Mouse (Mus musculus): Measurements from ENCODE around the gene Ssr2.
"Not testable (repeated sequence)": the region's sequence is repeated elsewhere in the genome, so short reads cannot be mapped to it uniquely, and the experiment has no call there.

The Ssr2 gene

DNA sequence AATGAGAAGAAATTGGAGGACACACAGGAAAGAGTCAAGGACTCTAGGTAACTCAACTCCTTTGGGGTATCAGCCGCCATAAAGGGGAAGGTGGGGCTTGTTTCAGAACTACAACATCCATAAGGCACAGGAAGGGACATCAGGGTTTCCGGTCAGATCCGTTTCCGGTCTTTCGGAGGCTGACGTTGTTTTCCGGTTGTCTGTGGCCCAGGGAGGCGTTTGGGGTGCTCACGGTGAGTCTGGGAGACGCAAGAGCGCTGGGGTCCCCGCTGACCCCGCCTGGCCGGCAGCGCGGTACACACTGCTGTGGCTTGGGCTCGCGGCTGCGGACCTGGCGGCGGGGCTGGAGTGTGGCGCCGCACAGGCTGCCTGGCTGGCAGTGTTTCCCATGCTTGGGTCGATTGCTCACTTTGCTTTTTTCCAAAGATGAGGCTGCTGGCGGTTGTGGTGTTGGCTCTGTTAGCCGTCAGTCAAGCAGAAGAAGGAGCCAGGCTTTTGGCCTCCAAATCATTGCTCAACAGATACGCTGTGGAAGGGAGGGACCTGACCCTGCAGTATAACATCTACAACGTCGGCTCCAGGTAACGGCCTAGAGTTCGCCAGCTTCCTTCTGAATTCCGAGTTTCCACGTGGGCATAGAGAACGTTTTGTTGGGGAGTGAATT lies 3.9 kb downstream of the Ssr2 start:
- in situ Hi-C loops (cut with MboI; ENCODE audit: low pct_unique_long_range_greater_than_20kb in 1 of 2, low sequenced_read_pairs in 2 of 2, unreplicated experiment in 1 of 2): no loop called here

DNA sequence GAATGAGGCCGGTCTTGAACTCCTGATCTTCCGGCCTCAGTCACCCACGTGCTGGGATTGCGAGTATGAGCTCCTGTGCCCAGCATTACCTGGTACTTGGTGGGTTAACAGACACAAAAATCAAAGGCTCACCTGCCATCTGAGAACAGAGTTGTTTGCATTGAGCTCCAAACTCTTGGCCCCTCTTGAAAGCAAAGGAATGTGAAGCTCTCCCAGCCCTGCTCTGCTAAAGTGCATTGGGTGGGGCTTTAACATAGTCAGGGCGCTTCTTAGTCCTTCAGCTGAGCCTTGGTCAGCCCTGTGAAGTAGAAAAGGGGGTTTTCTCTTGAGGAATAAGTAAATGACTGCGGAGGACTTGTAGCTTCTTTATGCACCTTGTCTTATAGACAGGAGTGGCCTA lies 10.1 kb downstream of the Ssr2 start:
- in situ Hi-C loops (cut with MboI; ENCODE audit: low pct_unique_long_range_greater_than_20kb in 1 of 2, low sequenced_read_pairs in 2 of 2, unreplicated experiment in 1 of 2): no loop called here

DNA sequence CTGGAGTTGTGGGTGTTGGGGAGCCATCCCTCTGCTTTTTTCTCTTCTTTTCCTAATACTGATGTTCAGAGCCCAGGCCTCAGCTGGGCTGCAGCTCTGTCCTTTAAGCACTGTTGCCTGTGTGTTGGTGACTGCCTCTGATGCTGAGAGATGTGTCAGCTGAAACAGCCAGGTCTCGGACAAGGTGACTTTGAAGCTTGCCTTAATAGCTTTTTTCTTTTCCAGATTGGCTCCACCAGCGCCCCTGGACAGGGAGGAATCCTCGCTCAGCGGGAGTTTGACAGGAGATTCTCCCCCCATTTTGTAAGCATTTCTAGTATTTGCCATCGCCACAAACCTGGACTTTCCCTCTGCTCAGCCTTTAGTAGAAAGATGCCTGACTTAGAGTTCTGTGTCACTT lies 11.0 kb downstream of the Ssr2 start:
- in situ Hi-C loops (cut with MboI; ENCODE audit: low pct_unique_long_range_greater_than_20kb in 1 of 2, low sequenced_read_pairs in 2 of 2, unreplicated experiment in 1 of 2): no loop called here

DNA sequence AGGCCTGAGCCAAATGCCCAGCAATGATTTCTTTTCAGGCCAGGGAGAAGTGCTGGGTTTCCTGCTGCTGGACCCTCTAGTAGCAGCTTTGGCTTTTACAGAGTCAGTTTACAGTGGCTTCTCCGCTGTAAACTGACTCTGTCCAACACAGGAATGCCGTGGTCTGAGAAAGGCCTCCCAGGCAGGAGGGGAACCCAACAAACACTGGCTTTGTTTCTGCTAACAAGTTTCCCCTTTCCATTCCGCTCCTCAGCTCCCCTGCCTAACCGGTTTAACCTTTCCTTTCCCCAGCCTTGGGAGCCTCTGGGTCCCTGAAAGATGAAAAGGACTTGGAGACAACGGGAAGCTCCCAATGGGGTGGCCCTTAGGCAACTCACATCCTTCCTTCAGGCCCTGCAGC lies 14.6 kb downstream of the Ssr2 start:
- in situ Hi-C loops (cut with MboI; ENCODE audit: low pct_unique_long_range_greater_than_20kb in 1 of 2, low sequenced_read_pairs in 2 of 2, unreplicated experiment in 1 of 2): no loop called here

DNA sequence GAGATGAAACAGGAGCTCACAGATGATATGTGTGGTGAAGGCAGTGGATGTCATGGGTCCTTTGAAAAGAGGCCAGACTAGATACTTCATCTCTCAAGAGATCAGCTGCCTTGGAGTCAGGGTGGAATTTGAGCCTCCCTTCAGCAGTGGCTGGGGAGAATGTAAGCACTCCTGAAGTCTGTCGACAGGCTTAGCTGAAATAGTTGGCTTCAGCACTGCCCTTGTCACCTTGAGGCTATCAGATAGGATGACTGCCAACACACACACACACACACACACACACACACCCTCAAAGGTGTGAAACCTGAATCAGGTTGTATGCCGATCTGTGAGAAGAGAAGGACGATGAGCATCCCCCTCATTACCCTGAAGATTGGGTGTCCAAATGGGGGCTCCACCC lies 15.4 kb downstream of the Ssr2 start:
- in situ Hi-C loops (cut with MboI; ENCODE audit: low pct_unique_long_range_greater_than_20kb in 1 of 2, low sequenced_read_pairs in 2 of 2, unreplicated experiment in 1 of 2): no loop called here

DNA sequence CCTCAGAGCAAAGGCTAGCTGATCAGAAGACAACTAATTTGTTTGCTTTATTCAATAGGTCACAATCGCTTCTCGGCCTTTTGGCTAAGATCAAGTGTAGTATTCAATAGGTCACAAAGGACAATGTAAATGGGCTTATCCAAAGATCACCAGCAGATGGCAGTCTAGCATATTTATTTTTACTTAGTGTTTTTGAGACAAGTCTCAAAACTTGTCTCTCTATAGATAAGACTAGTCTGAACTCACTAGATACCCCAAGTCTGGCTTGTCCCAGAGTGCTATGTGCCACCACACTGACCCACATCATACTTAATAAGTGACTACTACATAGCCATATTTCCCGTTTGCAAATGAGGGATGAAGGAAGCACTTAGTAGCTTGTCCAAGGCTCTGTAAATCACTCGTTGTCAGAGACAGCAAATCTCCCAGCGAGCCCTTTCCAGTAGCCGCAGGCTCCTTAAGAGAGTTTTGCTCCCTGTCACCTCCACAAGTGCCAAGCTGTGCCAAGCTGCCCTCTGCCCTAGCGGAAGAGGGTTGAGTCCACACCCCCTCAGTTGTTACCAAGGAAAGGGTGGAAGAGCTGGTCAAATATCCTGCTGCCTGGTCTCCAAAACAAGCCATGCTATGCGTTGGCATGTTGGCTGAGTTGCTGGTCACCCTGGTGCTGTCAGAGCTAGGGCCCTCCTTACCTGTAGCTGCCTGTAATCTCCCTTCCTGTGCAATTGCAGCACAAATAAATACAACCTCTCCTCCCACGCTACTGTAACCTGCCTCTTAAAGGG lies 16.5 kb downstream of the Ssr2 start:
- in situ Hi-C loops (cut with MboI; ENCODE audit: low pct_unique_long_range_greater_than_20kb in 1 of 2, low sequenced_read_pairs in 2 of 2, unreplicated experiment in 1 of 2): no loop called here

DNA sequence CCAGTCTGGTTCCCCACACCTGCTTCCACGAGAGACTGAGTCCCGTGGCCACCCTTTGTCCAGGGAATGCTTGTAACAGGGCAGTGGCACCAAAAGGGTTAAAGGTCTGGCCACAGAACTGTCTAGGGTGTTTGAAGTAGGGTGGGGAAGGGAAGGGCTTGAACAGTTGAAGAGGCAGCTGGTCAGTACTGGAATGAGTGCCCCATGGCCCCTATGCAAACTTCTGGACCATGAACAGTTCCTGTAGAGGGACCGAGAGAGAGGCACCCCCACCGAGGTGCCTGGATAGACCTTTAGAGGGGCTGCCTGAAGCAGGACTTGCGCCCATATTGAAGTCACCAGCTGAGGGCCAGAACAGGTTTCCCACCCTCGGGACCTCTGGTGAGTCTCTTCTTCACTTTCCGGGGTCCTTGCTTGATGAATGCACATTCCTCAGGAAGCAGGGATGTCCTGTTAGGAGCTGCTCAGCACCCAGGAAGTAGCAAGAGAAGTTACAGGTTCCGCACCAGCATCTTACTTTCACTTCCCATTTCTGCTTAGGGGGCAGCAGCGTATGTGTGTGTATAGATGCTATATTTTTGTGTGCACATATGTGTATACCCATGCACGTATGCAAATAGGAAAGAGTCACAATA lies 17.4 kb downstream of the Ssr2 start:
- in situ Hi-C loops (cut with MboI; ENCODE audit: low pct_unique_long_range_greater_than_20kb in 1 of 2, low sequenced_read_pairs in 2 of 2, unreplicated experiment in 1 of 2): no loop called here

DNA sequence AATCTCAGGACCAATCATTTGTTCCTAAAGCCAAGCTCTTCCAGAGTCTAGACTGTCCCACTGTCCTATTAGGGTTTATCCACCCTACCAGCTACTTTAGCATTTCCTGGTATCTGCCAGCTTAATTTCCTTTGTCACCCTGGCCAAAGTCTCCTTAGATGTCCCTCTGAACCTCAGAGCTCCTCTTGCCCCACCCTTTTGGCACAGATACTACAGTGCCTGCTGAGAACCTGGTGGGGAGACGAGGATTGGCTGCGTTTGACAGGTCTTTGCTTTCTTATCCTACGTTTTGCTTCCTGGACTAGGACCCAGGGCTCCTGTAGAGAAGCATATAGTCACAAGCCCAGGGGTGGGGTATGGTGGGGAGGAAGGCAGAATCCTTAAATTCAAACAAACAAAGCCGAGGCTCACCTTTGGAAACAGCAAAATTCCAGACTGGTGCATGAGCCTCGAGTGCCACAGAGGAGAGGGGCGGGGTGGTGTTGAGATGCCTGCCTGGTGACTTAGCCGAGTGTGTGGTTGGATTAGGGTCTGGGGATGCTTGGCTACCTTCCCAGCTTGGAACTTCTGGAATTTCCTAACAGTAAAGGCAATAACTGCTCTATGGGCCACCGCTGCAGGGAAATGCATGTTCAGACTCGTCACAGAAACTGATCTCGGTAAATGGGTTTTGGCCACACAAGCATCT lies 18.4 kb downstream of the Ssr2 start:
- in situ Hi-C loops (cut with MboI; ENCODE audit: low pct_unique_long_range_greater_than_20kb in 1 of 2, low sequenced_read_pairs in 2 of 2, unreplicated experiment in 1 of 2): no loop called here

DNA sequence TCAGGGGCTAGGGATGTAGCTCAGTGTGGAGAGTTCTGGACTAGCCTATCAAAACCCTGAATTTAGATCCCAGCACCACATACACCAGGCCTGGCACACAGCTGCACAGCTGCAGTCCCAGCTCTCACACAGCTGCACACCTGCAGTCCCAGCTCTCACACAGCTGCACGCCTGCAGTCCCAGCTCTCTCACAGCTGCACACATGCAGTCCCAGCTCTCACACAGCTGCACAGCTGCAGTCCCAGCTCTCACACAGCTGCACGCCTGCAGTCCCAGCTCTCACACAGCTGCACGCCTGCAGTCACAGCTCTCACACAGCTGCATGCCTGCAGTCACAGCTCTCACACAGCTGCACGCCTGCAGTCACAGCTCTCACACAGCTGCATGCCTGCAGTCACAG lies 20.9 kb downstream of the Ssr2 start:
- in situ Hi-C loops (cut with MboI; ENCODE audit: low pct_unique_long_range_greater_than_20kb in 1 of 2, low sequenced_read_pairs in 2 of 2, unreplicated experiment in 1 of 2): not testable (repeated sequence)

DNA sequence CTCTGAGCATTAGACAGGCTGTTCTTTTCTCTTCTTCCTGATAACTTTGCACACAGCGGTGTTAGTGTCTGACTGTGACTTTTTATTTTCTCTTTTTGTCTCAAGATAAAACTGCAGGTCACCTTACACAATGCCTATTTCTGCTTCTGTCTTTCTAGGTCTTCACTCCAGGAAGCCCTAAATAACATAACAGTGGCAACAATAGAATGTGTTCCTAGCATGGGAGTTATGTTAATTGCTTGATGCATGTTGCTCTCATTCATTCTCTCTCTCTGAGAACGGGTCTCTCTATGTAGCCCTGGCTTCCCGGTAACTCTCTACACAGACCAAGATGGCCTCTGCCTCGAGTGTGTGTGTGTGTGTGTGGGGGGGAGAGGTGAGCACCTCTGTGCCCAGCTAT lies 26.8 kb downstream of the Ssr2 start:
- in situ Hi-C loops (cut with MboI; ENCODE audit: low pct_unique_long_range_greater_than_20kb in 1 of 2, low sequenced_read_pairs in 2 of 2, unreplicated experiment in 1 of 2): no loop called here

DNA sequence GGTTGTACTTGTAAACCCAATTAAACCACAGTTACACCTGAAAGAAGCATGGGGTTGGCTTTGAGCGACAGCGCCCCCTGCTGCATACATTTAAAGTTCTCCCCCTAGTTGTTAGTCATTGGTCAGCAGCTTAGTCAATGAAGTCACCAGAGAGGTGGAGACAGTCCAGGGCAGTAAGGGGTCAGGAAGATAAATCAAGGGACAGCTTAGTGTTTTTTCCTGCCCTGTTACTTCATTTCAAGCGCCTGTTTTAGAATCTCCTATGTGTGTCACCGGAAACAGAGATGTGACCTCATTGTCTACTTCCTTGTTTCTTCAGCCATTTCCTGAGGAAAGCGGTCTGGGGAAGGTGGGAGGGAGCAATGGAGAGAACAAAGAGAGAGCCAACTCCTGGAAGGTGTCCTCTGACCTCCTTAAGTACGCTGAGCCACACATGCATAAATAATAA lies 28.1 kb downstream of the Ssr2 start:
- in situ Hi-C loops (cut with MboI; ENCODE audit: low pct_unique_long_range_greater_than_20kb in 1 of 2, low sequenced_read_pairs in 2 of 2, unreplicated experiment in 1 of 2): no loop called here

DNA sequence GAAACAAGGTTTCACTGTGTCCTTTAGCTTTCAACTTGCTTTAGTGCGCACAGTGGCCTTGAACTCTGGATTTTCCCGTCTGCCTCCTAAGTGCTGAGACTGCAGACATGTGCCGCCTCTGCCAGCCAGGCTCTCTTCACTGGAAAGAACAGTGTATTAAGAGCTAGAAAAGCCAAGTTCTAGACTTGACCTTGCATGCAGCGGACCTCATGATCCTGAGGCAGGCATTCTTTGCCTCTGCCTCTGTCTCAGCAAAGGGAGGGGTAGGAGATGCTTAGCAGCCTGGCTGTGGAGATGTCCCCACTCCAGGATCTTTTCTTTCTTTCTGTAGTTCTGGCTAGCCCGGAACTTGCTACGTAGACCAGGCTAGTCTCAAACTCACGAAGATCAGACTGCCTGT lies 29.2 kb downstream of the Ssr2 start:
- in situ Hi-C loops (cut with MboI; ENCODE audit: low pct_unique_long_range_greater_than_20kb in 1 of 2, low sequenced_read_pairs in 2 of 2, unreplicated experiment in 1 of 2): no loop called here

DNA sequence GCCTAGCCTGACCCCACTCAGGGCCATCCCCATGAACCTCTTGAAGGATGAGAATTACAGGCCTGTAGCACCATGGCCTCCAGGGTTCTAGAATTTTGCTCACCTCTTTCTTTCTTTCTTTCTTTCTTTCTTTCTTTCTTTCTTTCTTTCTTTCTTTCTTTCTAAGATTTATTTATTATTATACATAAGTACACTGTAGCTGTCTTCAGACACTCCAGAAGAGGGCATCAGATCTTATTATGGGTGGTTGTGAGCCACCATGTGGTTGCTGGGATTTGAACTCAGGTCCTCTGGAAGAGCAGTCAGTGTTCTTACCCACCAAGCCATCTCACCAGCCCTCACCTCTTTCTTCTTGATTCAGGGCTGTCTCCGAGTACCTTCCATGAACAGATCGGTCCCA lies 30.0 kb downstream of the Ssr2 start, which contains the start of gene Arhgef2:
Gene Arhgef2 (plus strand): TSS at position 301 of the 400 bp plus-strand sequence.
- in situ Hi-C loops (cut with MboI; ENCODE audit: low pct_unique_long_range_greater_than_20kb in 1 of 2, low sequenced_read_pairs in 2 of 2, unreplicated experiment in 1 of 2): not testable (repeated sequence)

DNA sequence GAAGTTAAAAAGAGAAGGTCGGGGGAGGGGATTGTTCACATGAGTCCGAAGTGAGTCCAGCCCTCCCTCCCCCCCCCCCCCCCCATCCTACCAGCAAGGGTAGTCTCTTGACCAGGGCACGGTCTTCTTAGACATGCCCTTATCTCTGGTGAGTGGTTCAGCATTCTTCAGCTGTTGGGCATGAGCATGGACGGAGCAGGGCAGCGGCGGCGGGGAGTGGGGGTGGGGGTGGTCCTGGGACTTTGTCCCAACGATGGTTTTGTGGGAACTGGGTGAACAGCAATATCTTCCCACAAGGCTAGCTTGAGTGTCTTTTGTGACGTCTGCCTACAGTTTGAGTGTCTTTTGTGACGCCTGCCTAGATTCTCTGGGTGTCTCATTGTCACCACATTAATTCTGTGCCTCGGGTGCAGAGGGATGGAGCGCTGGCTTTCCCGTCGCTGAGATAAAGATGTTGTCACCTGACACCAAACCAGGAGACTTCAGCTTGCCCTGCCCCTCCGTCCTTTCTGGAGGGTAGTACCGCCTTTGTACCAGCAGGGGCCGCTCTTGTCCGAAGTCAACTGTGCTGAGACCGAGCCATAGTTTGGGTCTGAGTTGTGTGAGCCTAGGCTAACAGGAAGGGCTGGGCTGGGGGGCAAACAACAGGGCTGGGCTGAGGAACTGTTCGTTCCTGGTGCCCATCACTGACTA lies 31.5 kb downstream of the Ssr2 start:
- in situ Hi-C loops (cut with MboI; ENCODE audit: low pct_unique_long_range_greater_than_20kb in 1 of 2, low sequenced_read_pairs in 2 of 2, unreplicated experiment in 1 of 2): no loop called here

DNA sequence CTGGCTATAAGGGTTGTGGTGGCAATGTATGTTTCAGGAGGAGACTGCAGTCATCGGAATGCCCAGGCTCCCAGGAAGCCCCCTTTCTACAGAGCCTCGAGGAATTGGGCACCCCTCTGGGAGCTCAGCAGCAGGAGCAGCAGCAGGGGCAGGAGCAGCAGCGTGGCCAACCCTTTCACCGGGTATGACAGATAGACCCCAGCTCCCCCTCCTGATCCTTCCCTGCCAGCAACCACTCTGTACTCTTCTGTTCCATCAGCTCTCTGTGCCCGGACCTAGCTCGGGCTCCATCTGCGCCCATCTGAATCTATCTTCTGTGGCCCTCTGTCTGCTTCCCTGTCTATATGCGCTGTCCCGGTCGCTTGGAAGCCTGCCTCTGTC lies 32.1 kb downstream of the Ssr2 start:
- in situ Hi-C loops (cut with MboI; ENCODE audit: low pct_unique_long_range_greater_than_20kb in 1 of 2, low sequenced_read_pairs in 2 of 2, unreplicated experiment in 1 of 2): no loop called here

DNA sequence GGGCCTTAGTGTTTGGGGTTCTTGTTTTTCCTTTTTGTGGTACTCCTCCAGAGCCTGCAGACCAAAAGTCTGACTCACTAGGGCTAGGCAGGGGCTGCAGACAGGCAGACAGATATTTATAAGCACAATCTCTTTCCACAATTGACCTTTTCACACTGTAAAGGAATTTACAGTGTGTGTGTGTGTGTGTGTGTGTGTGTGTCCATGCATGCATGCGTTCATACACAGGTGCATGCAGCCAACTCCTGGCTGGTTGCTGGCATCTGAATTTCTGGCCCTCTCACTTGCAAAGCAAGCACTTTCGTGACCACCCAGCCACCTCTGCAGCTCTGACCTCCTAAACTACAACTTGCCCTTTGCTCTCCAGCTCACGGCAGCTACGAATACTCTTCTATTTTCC lies 33.4 kb downstream of the Ssr2 start:
- in situ Hi-C loops (cut with MboI; ENCODE audit: low pct_unique_long_range_greater_than_20kb in 1 of 2, low sequenced_read_pairs in 2 of 2, unreplicated experiment in 1 of 2): no loop called here

DNA sequence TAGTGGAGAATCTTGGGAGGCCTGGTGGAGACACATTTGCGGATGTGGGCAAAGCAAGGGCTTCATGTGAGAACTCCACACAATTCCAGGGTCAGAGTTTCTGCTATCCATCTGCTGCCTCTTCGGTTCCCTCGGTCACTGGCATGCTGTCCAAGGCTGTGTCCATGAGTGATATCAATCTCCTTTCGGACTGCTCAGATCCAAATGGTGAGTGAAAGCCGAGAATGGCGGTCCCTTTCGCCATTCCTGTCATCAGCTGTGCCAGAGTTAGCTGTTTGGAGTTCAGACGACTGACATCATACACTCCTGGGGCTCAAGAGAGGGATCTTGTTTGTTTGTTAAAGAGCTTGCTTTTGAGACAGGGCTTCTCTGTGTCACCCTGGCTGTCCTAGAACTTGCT lies 38.7 kb downstream of the Ssr2 start:
- in situ Hi-C loops (cut with MboI; ENCODE audit: low pct_unique_long_range_greater_than_20kb in 1 of 2, low sequenced_read_pairs in 2 of 2, unreplicated experiment in 1 of 2): no loop called here

DNA sequence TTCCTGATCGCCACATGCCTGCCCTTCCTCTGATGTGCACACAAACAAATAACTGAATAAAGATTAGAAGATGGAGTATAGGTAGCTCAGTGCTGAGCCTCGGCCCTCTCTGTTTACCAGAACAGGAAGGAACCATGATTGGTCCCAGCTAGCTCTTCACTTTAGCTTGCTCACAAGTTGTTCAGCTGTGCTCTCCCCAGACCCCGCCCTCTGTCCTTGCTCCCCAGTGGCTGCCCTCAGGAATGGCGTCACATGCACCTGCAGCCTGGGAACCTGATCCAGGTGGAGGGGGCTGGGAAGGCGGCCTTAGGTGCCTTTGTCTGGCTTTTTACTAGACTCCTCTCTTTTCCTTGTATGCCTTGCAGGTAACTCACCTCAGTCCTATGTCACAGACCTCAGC lies 39.4 kb downstream of the Ssr2 start:
- in situ Hi-C loops (cut with MboI; ENCODE audit: low pct_unique_long_range_greater_than_20kb in 1 of 2, low sequenced_read_pairs in 2 of 2, unreplicated experiment in 1 of 2): no loop called here

Data from mouse embryonic stem cell (cell line).